Mouse (Mus musculus) forebrain, embryonic 15.5 days (tissue): ENCODE results near the gene Stat3. TPM values are rescaled to one million over a fixed set of nuclear protein-coding genes. Genes with fewer than 3 reads are reported as not detected.

Source experiments
- ATAC-seq: fragments of 200-750 bp; cut with Nextera tagmentation; replicated peaks from 2 replicates; pipeline ENCODE4 v1.8.0; 2017; ENCODE audit warnings: mild to moderate bottlenecking, moderate TSS enrichment, moderate library complexity
- H3K27ac ChIP-seq: fragments of 300-500 bp; sonication (generic); replicated peaks from 2 replicates; pipeline ENCODE4 v1.5.1; 2015; ENCODE audit warnings: mild to moderate bottlenecking, inconsistent platforms
- H3K27me3 ChIP-seq: fragments of 300-500 bp; sonication (generic); 2 replicates; pipeline ENCODE4 v1.6.1; 2015; ENCODE audit warnings: inconsistent platforms
- H3K36me3 ChIP-seq: fragments of 300-500 bp; sonication (generic); 2 replicates; pipeline ENCODE4 v1.6.1; 2015; ENCODE audit warnings: mild to moderate bottlenecking, inconsistent platforms
- H3K4me1 ChIP-seq: fragments of 300-500 bp; sonication (generic); 2 replicates; pipeline ENCODE4 v1.6.1; 2015; ENCODE audit warnings: inconsistent platforms
- H3K4me2 ChIP-seq: fragments of 300-500 bp; sonication (generic); replicated peaks from 2 replicates; pipeline ENCODE4 v1.6.1; 2015; ENCODE audit warnings: mild to moderate bottlenecking, inconsistent platforms
- H3K4me3 ChIP-seq: fragments of 300-500 bp; sonication (generic); 2 replicates; pipeline ENCODE4 v1.5.1; 2015; ENCODE audit warnings: mild to moderate bottlenecking, inconsistent platforms
- H3K9ac ChIP-seq: fragments of 300-500 bp; sonication (generic); replicated peaks from 2 replicates; pipeline ENCODE4 v1.6.1; 2015; ENCODE audit warnings: mild to moderate bottlenecking, inconsistent platforms
- H3K9me3 ChIP-seq: fragments of 300-500 bp; sonication (generic); 2 replicates; pipeline ENCODE4 v1.6.1; 2016; ENCODE audit warnings: inconsistent platforms
- WGBS: fragments of 180-500 bp; shearing (Covaris S2); methylation state at CpG from one replicate; pipeline ENCODE4 v1.1.7; 2015; ENCODE audit warnings: mixed read lengths; 5-methylcytosine and 5-hydroxymethylcytosine counted together
- polyA plus RNA-seq: library from polyadenylated mRNA; unstranded; fragments of >200 nt; fragmentation: Nextera tagmentation; extraction: Ambion mirVana; gene quantifications from 2 replicates; pipeline ENCODE4 v1.2.1, GENCODE M21; 2015

The Stat3 gene
- polyA plus RNA-seq, 1 experiment from 2014 or later, result 31.1 TPM

- Histone ChIP-seq H3K27ac (no peak overlapping the region), H3K4me3 (no peak overlapping the region)
Observed at GRCm38 (mm10) chr11:100843070-100843669, 96.2 kb downstream of the Stat3 start.

GRCm38 (mm10) chr11:100842025-100842424 lies 97.3 kb downstream of the Stat3 start:
- no peaks in the 10 kb centered on the region for H3K9me3 ChIP-seq
- H3K27me3 ChIP-seq, result no peaks in the 10 kb centered on the region
- no peak overlapping the region for H3K4me3 ChIP-seq
- no peak overlapping the region for H3K27ac ChIP-seq
- no peak overlapping the region for H3K9ac ChIP-seq
- H3K36me3 ChIP-seq, result no peaks in the 10 kb centered on the region
- no peak for ATAC-seq
- WGBS, result 90% methylated on average over 7 of the region's 7 CpGs
- H3K4me2 ChIP-seq, result no peak overlapping the region
- H3K4me1 ChIP-seq, result no peaks in the 10 kb centered on the region

More at GRCm38 (mm10) chr11:100843070-100843669, 96.2 kb downstream of the Stat3 start:
- no peak overlapping the region for H3K4me2 ChIP-seq
- no peak for ATAC-seq
- no peaks in the 10 kb centered on the region for H3K36me3 ChIP-seq
- 94% methylated on average over 8 of the region's 8 CpGs for WGBS
- H3K27me3 ChIP-seq, result no peaks in the 10 kb centered on the region
- no peaks in the 10 kb centered on the region for H3K4me1 ChIP-seq
- no peak overlapping the region for H3K9ac ChIP-seq
- no peaks in the 10 kb centered on the region for H3K9me3 ChIP-seq

GRCm38 (mm10) chr11:100840866-100841265 lies 98.5 kb downstream of the Stat3 start:
- Histone ChIP-seq H3K4me2 (no peak overlapping the region), H3K36me3 (no peaks in the 10 kb centered on the region), H3K27me3 (no peaks in the 10 kb centered on the region), H3K9ac (no peak overlapping the region), H3K4me3 (no peak overlapping the region), H3K4me1 (no peaks in the 10 kb centered on the region), H3K9me3 (no peaks in the 10 kb centered on the region), H3K27ac (no peak overlapping the region)
- no peak for ATAC-seq
- WGBS, result 84% methylated on average over 12 of the region's 12 CpGs

- H3K9me3 ChIP-seq, result no peaks in the 10 kb centered on the region
- no peaks in the 10 kb centered on the region for H3K4me1 ChIP-seq
- no peaks in the 10 kb centered on the region for H3K27me3 ChIP-seq
- ATAC-seq, result no peak
- H3K36me3 ChIP-seq, result no peaks in the 10 kb centered on the region
- no peak overlapping the region for H3K4me2 ChIP-seq
- H3K27ac ChIP-seq, result no peak overlapping the region
- H3K4me3 ChIP-seq, result no peak overlapping the region
- WGBS, result 80% methylated on average over 8 of the region's 8 CpGs
- no peak overlapping the region for H3K9ac ChIP-seq
Observed at GRCm38 (mm10) chr11:100839523-100839922, 99.8 kb downstream of the Stat3 start.

GRCm38 (mm10) chr11:100838894-100839293 lies 100.4 kb downstream of the Stat3 start:
- Histone ChIP-seq H3K9me3 (no peaks in the 10 kb centered on the region), H3K4me3 (no peak overlapping the region), H3K9ac (no peak overlapping the region), H3K36me3 (no peaks in the 10 kb centered on the region), H3K27me3 (no peaks in the 10 kb centered on the region), H3K4me1 (no peaks in the 10 kb centered on the region), H3K27ac (no peak overlapping the region), H3K4me2 (no peak overlapping the region)
- no peak for ATAC-seq
- WGBS, result 94% methylated on average over 9 of the region's 9 CpGs

- no peaks in the 10 kb centered on the region for H3K36me3 ChIP-seq
- H3K4me3 ChIP-seq, result no peak overlapping the region
- H3K4me1 ChIP-seq, result no peaks in the 10 kb centered on the region
- H3K4me2 ChIP-seq, result no peak overlapping the region
- H3K9me3 ChIP-seq, result no peaks in the 10 kb centered on the region
- 86% methylated on average over 9 of the region's 9 CpGs for WGBS
- H3K27me3 ChIP-seq, result peaks cover 3% of the 10 kb centered on the region; the same call in 1 of the 2 replicates
- H3K27ac ChIP-seq, result no peak overlapping the region
- no peak overlapping the region for H3K9ac ChIP-seq
- ATAC-seq, result no peak
Observed at GRCm38 (mm10) chr11:100836923-100837702, 102.2 kb downstream of the Stat3 start.

Other genes starting within 250 kb of the Stat3 start
- 0.23 and 0.31 TPM in 2 replicates for gene Zfp385c, start 247.1 kb downstream of the Stat3 start, polyA plus RNA-seq
- 1.4 and 2.4 TPM in 2 replicates for gene Dhx58, start 235.3 kb downstream of the Stat3 start, polyA plus RNA-seq
- 53.1 and 54.4 TPM in 2 replicates for gene Kat2a, start 227.1 kb downstream of the Stat3 start, polyA plus RNA-seq
- 0.24 and 0.41 TPM in 2 replicates for gene Hspb9, start 225.7 kb downstream of the Stat3 start, polyA plus RNA-seq
- 30.3 and 31.6 TPM in 2 replicates for gene Rab5c, start 201.3 kb downstream of the Stat3 start, polyA plus RNA-seq
- 4.6 TPM in 2 replicates for gene Kcnh4, start 179.6 kb downstream of the Stat3 start, polyA plus RNA-seq
- gene Hcrt, start 176.6 kb downstream of the Stat3 start, polyA plus RNA-seq, result 1.0 and 1.1 TPM in 2 replicates
- 2.8 and 3.0 TPM in 2 replicates for gene Ghdc, start 168.6 kb downstream of the Stat3 start, polyA plus RNA-seq
- gene Stat5b, start 88.8 kb downstream of the Stat3 start, polyA plus RNA-seq, result 11.4 and 13.3 TPM in 2 replicates
- gene Stat5a, start 80.2 kb downstream of the Stat3 start, polyA plus RNA-seq, result 0.71 and 1.0 TPM in 2 replicates
- gene Cavin1, start 31.3 kb upstream of the Stat3 start, polyA plus RNA-seq, result 29.4 and 30.1 TPM in 2 replicates
- gene Atp6v0a1, start 69.9 kb upstream of the Stat3 start, polyA plus RNA-seq, result 84.3 and 84.6 TPM in 2 replicates
- gene Naglu, start 130.5 kb upstream of the Stat3 start, polyA plus RNA-seq, result 7.9 and 8.1 TPM in 2 replicates
- 0.17 and 0.27 TPM in 2 replicates for gene Hsd17b1, start 138.9 kb upstream of the Stat3 start, polyA plus RNA-seq
- 47.8 and 52.7 TPM in 2 replicates for gene Coasy, start 143.0 kb upstream of the Stat3 start, polyA plus RNA-seq
- 92.9 and 96.5 TPM in 2 replicates for gene Mlx, start 147.7 kb upstream of the Stat3 start, polyA plus RNA-seq
- gene Psmc3ip, start 155.9 kb upstream of the Stat3 start, polyA plus RNA-seq, result 40.5 and 45.0 TPM in 2 replicates
- 25.1 and 27.7 TPM in 2 replicates for gene Retreg3, start 180.4 kb upstream of the Stat3 start, polyA plus RNA-seq
- 96.1 and 97.7 TPM in 2 replicates for gene Tubg1, start 180.4 kb upstream of the Stat3 start, polyA plus RNA-seq
- 31.2 and 32.8 TPM in 2 replicates for gene Tubg2, start 216.4 kb upstream of the Stat3 start, polyA plus RNA-seq
- 0.77 and 0.98 TPM in 2 replicates for gene Cntnap1, start 231.0 kb upstream of the Stat3 start, polyA plus RNA-seq
- 5.8 and 6.5 TPM in 2 replicates for gene Plekhh3, start 231.8 kb upstream of the Stat3 start, polyA plus RNA-seq
- 0.14 and 0.19 TPM in 2 replicates for gene Ccr10, start 235.9 kb upstream of the Stat3 start, polyA plus RNA-seq